Mouse (Mus musculus) urinary bladder, postnatal 14 days (tissue): ENCODE data around the gene Foxp2.

Experiments used
- DNase-seq: peaks from one replicate; pipeline ENCODE4 v3.0.0; 2021; ENCODE audit warnings: low spot score

Foxp2 gene

GRCm38 (mm10) chr6:15120916-15121315, 219.8 kb downstream of the Foxp2 start:
- no peak for DNase-seq

GRCm38 (mm10) chr6:15121339-15121738, 220.2 kb downstream of the Foxp2 start:
- no peak for DNase-seq

GRCm38 (mm10) chr6:15130142-15130541, 229.0 kb downstream of the Foxp2 start:
- no peak for DNase-seq

DNA sequence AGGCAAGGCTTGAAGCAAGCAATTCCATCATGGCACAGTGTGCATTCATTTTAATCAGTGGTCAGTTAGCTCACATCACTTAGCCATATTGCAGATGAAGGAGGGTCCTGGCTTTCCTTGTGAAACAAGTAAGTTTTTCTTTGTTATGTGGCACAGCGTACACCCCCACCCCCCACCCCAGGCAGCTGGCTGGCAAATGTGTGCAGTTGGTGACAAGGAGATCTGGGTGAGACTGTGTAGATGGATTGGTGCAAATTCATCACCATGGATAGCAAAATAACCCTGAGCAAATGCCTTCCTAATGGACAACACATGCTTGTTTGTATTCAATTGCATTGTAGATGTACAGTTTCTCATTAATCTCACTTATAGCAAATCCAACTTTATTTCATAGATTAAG, 240.9 kb downstream of the Foxp2 start:
- DNase-seq = no peak

DNA sequence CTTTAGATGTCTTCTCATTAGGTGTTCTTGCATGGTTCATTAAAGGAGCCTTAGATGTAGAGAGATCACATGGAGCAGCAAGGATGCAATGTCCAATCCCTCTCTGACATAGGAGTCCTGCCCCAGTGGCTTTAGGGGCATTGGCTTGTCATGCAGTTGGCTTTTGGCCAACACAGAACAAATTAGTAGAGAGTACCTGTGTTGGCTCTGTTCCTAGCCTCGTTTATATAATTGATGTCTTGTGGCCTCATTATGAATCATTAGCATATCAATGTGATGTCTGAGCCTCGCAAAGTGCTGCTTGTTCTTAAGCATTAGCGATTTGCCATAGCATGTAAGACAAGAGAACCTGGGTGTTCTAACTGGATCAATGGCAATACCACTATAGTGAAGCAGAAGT, 250.5 kb downstream of the Foxp2 start:
- no peak for DNase-seq

- DNase-seq = no peak
Measured at GRCm38 (mm10) chr6:15163508-15164053, 262.4 kb downstream of the Foxp2 start.

- DNase-seq = no peak
Measured at GRCm38 (mm10) chr6:15176754-15177153, 275.6 kb downstream of the Foxp2 start.

DNA sequence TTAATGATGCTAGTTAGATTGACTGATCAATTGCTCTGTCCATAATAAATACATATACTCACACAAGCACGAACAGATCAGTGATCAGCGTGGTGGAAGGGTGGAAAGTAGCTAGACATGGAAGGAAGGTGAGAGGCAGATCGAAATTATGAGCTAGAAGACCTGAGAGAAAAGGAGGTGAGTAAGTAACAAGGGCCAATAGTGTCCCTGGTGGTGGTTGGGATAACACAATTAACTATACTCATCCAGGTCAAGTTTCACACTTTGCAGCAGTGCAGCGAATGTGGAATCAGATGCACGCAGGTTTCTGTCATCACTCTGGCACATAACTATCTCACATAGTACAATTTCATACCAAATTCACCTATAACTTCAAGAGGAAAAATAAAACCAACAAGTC, 291.7 kb downstream of the Foxp2 start:
- no peak for DNase-seq

GRCm38 (mm10) chr6:15242176-15242942, 341.2 kb downstream of the Foxp2 start:
- DNase-seq = peak; percentile 4

DNA sequence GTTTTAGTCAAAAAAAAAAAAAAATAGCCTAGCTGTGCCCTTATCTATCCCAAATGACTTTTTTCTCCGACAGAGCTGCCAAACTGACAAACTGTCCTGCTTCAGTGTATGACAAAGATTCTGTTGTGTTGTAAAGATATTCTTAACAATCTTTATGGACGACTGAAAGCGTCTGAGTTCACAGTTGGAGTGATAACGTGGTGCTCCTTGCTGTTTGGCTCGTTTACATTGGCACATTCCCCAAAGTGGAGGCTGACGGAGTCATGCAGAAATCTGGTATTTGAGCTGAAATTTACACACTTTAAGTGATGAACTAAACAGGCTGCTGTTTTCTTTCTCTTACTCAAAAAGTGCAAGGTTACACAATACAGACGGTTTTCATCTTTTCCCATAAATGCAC, 356.2 kb downstream of the Foxp2 start:
- peak; percentile 28 for DNase-seq

DNA sequence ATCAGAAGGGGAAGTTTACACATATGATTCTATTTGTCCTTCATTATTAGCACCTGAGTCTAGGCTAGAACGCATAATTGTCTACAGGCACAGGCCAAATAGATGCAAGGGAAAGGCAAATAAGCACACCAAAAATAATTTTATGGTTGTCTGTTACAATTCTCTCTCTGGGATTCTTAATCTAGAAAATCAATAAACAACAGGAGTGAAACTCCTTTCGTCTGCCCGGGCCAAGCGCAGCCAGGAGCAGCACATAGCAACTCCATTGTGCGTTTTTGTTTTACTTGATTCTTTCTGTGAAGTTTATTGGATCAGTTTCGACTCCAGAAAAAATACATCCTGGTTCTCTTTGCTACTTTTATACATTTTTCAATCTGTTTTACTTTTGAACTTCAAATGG, 356.7 kb downstream of the Foxp2 start:
- no peak for DNase-seq

DNA sequence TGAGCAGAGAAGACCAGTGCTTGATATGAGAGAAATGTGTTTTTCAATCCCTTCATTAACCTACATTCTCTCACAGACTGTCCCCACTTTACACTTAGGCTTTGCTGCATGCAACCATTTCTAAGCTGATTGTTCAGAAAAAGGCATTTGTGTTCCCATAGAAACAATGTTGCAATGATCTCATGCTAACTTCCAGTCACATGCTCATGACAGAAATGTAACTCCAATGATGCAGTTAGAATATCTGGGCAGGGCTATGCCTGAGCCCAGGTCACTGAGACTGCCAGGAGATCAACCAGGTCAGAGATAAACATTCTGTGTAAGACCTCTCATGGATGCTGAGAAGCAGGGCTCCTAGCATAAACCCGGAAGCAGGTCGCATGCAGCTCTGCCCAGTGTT, 367.0 kb downstream of the Foxp2 start:
- no peak for DNase-seq

DNA sequence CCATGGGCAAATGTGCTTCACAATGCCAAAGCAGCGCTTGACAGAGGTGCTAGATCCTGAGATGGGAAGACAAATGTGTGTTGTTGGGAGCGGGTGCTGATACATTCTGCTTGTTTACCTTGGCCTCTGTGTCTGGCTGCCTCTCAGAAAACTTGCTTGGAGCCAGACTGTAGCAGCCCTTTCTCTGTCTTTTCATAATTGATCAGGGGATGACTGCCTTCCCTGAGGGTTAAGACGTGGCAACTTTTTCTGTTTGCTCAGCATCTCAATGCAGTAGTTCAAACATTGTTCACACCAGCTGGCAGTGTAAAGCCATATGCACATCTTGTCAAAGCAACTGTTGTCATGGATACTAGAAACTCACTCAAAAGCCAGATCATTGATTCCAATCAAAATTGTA, 384.1 kb downstream of the Foxp2 start:
- DNase-seq = no peak

GRCm38 (mm10) chr6:15294081-15294480, 392.9 kb downstream of the Foxp2 start:
- no peak for DNase-seq

GRCm38 (mm10) chr6:15299279-15299678, 398.1 kb downstream of the Foxp2 start:
- DNase-seq = no peak

DNA sequence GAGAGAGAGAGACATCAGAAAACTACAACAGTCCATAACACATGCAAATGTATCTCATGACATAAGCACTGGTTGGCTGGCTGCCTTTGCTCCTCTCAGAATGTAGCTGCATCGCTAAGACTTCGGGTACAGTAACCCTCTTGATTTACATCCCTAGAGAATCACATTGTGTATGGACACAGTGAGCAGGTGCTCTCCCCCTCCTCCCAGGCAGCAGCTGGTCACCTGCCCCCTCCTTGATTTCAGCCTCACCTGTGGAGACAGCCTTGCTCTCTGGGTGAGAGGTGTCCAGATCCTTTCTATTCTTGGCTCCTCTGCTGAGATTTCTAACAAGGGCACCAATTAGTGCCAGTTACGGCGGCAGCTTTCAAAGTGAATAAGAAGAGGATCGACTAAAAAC, 409.5 kb downstream of the Foxp2 start:
- no peak for DNase-seq

GRCm38 (mm10) chr6:15316948-15317347, 415.8 kb downstream of the Foxp2 start:
- DNase-seq = no peak

- no peak for DNase-seq
Measured at GRCm38 (mm10) chr6:15318343-15318742, 417.2 kb downstream of the Foxp2 start.

GRCm38 (mm10) chr6:15321551-15321974, 420.4 kb downstream of the Foxp2 start:
- no peak for DNase-seq

GRCm38 (mm10) chr6:15323099-15323498, 421.9 kb downstream of the Foxp2 start:
- no peak for DNase-seq

DNA sequence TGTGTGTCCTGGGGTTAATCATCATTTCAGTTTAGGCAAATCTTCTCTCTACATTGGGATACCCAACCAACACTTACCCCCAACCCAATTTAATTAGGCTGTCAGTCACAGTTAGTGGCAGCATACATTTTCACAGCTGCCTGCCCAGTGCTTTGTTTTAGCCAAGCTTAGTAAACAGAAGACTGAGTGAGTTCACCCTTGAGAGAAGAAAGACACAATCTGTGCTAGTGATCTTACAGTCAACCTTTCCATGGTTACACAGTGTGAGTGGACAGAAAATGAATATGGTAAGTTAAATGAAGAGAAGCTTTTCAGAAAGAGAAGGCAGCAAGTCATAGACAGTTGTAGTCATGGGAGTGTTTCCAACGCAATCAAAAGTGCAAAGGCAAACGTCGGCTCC, 446.6 kb downstream of the Foxp2 start:
- no peak for DNase-seq

DNA sequence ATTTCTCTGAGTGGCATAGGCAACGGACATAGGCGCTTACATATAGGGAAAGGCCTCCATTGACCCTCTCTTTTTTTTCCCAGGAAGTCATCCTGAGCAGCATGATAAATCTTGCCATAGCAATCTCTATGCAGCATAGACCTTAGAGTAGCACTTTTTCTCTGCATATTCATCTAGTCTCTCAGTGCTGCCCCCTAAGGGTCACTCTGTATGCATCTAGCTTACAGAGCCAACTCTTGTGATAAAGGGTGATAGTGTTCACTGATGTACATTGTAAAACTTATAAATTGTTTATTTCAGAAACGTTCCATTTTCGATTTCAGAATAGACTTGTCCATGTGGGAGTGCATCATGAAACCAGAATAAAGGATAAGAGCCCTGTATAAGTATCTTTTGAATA, 454.7 kb downstream of the Foxp2 start:
- DNase-seq = no peak

GRCm38 (mm10) chr6:15370281-15370680, 469.1 kb downstream of the Foxp2 start:
- DNase-seq = no peak

DNA sequence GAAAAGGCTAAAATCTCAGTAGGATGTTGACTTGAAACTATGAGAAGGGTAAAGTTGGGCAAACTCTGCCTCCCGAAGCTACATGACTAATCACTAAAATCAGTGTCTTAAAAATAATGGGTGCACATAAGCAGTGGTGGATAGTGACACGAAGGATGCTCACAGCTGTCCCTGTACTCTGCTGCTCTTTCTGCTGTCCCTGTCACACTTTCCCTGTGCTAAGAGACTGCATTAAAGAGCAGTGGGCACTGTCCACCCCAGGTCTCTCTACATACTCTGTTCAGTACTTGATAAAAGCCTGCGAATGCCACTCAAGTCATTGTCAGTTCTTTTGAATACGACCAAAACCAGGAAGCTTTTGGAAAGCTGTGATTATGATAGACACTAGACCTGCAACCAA, 469.7 kb downstream of the Foxp2 start:
- no peak for DNase-seq
